Mouse (Mus musculus) spleen, postnatal 4 days (tissue): Measurements from ENCODE around the gene Ndufc2.
A peak's percentile ranks its signal among the peaks of the same experiment; 100 is the strongest.

Experiments used
- DNase-seq, 2 experiments: peaks; one replicate each; pipeline ENCODE4 v3.0.0; 2022; ENCODE audit warnings: low spot score in 2 of 2

The Ndufc2 gene

GRCm38 (mm10) chr7:97399960-97400715, at the start of gene Ndufc2:
Ndufc2 (plus strand) TSS chr7:97400003.
- DNase-seq = peak; percentile 78 to 90

- no peak for DNase-seq
These were observed 48.9 kb upstream of the Ndufc2 start for GRCm38 (mm10) chr7:97350891-97351290.

- no peak for DNase-seq
These were observed 47.9 kb upstream of the Ndufc2 start for GRCm38 (mm10) chr7:97351792-97352513.

- DNase-seq = no peak
These were observed 46.4 kb upstream of the Ndufc2 start for GRCm38 (mm10) chr7:97353356-97353755.

- no peak for DNase-seq
These were observed 44.5 kb upstream of the Ndufc2 start for GRCm38 (mm10) chr7:97355068-97355841.

- no peak for DNase-seq
These were observed 43.5 kb upstream of the Ndufc2 start for GRCm38 (mm10) chr7:97356253-97356652.

- no peak for DNase-seq
These were observed 42.9 kb upstream of the Ndufc2 start for GRCm38 (mm10) chr7:97356875-97357276.

GRCm38 (mm10) chr7:97357840-97358239, 42.0 kb upstream of the Ndufc2 start:
- no peak for DNase-seq

GRCm38 (mm10) chr7:97358347-97358746, 41.5 kb upstream of the Ndufc2 start:
- DNase-seq = no peak

- no peak for DNase-seq
These were observed 39.6 kb upstream of the Ndufc2 start for GRCm38 (mm10) chr7:97360166-97360565.

GRCm38 (mm10) chr7:97360955-97361354, 38.8 kb upstream of the Ndufc2 start:
- DNase-seq = no peak

GRCm38 (mm10) chr7:97361467-97361866, 38.3 kb upstream of the Ndufc2 start:
- DNase-seq = peak; percentile 58 to 79

GRCm38 (mm10) chr7:97365887-97366286, 33.9 kb upstream of the Ndufc2 start:
- DNase-seq = no peak

- DNase-seq = no peak
These were observed 24.7 kb upstream of the Ndufc2 start for GRCm38 (mm10) chr7:97375101-97375500.

- no peak for DNase-seq
These were observed 23.9 kb upstream of the Ndufc2 start for GRCm38 (mm10) chr7:97375906-97376305.

- DNase-seq = no peak
These were observed 20.5 kb upstream of the Ndufc2 start for GRCm38 (mm10) chr7:97379304-97379703.

GRCm38 (mm10) chr7:97380500-97381123, 19.2 kb upstream of the Ndufc2 start:
- no peak for DNase-seq

GRCm38 (mm10) chr7:97382661-97383060, 17.1 kb upstream of the Ndufc2 start:
- no peak for DNase-seq

GRCm38 (mm10) chr7:97383496-97384132, 16.2 kb upstream of the Ndufc2 start:
- no peak for DNase-seq

GRCm38 (mm10) chr7:97386106-97386805, 13.5 kb upstream of the Ndufc2 start:
- DNase-seq = no peak
